In genomic region chr5:73419045-73419695, GRCm38 (mm10) we compare ENCODE assay signal across 20 mouse cellular contexts. TPM values are rescaled to one million over a fixed set of nuclear protein-coding genes. Genes with fewer than 3 reads are reported as not detected.
DNase-seq lines count a peak whose midpoint lies in the region; ATAC-seq lines count a peak whose summit lies in the region.
"Had no signal": no experiment of that assay in that cellular context is flagged by ENCODE, and none has a peak within 500 bp of the region (broad histone marks: within the 10 kb centered on the region; RNA-seq: fewer than 3 reads in every experiment).

No protein-coding gene starts in this region.

- H3K36me3 ChIP-seq in limb, embryonic 13.5 days: no peaks in the 10 kb centered on the region
- H3K36me3 ChIP-seq in limb, embryonic 10.5 days: no peaks in the 10 kb centered on the region
- H3K36me3 ChIP-seq: embryonic facial prominence, embryonic 13.5 days; forebrain, embryonic 10.5 days; limb, embryonic 15.5 days had no signal

- no peaks in the 10 kb centered on the region; the same call in 1 of the 2 replicates for H3K9me3 ChIP-seq in limb, embryonic 13.5 days
- no peaks in the 10 kb centered on the region for H3K9me3 ChIP-seq in limb, embryonic 10.5 days (replicated peaks)
- H3K9me3 ChIP-seq: embryonic facial prominence, embryonic 13.5 days; forebrain, embryonic 10.5 days; limb, embryonic 15.5 days had no signal

- 0 out of 2 replicates have a peak, but pooled peaks have one; percentile 24 for ATAC-seq in limb, embryonic 13.5 days (ENCODE audit: low FRiP score, low read depth)
- ATAC-seq: hindbrain, embryonic 16.5 days had no signal

- 51% methylated on average over 11 of the region's 11 CpGs for WGBS in limb, embryonic 13.5 days
- 66% methylated on average over 11 of the region's 11 CpGs for WGBS in limb, embryonic 10.5 days
- WGBS in large intestine, adult 2 months: 16% methylated on average over 11 of the region's 11 CpGs

- 0 out of 2 replicates have a peak overlapping the region, but pooled peaks have one; percentile 16 for H3K4me2 ChIP-seq in limb, embryonic 13.5 days (replicated peaks)
- H3K4me2 ChIP-seq: embryonic facial prominence, embryonic 13.5 days; limb, embryonic 15.5 days; midbrain, embryonic 11.5 days had no signal

- H3K27me3 ChIP-seq in limb, embryonic 13.5 days: no peaks in the 10 kb centered on the region
- no peaks in the 10 kb centered on the region for H3K27me3 ChIP-seq in limb, embryonic 10.5 days (ENCODE audit: low read depth, poor library complexity, severe bottlenecking)
- H3K27me3 ChIP-seq: embryonic facial prominence, embryonic 13.5 days; limb, embryonic 15.5 days had no signal

- H3K4me3 ChIP-seq in limb, embryonic 13.5 days: no peak overlapping the region
- H3K4me3 ChIP-seq in limb, embryonic 10.5 days: no peak overlapping the region
- H3K4me3 ChIP-seq: embryonic facial prominence, embryonic 13.5 days; forebrain, embryonic 10.5 days; limb, embryonic 15.5 days had no signal

- DNase-seq in limb, embryonic 10.5 days (ENCODE audit: low spot score): no peak
- peak; percentile 90 for DNase-seq in R1 (ENCODE audit: low read depth, low spot score)
- DNase-seq in kidney, adult 9 months: peak; percentile 18
- DNase-seq in large intestine, adult 2 months (ENCODE audit: low read depth, low spot score): peak; percentile 90
- no peak for DNase-seq in adrenal gland, adult (ENCODE audit: inconsistent age in 2 of 2, low spot score in 1 of 2)
- DNase-seq in T-cell, adult 2 months (ENCODE audit: low spot score): no peak
- DNase-seq in layer of hippocampus, adult 18-20 months (ENCODE audit: low spot score in 2 of 2): no peak
- DNase-seq: cerebellum, adult 2 months; gastrocnemius, postnatal 25 days; lung, adult 18-20 months; lung, postnatal 36 days; right cerebral cortex, adult 18-20 months had no signal

- H3K9ac ChIP-seq in limb, embryonic 13.5 days: no peak overlapping the region
- H3K9ac ChIP-seq: embryonic facial prominence, embryonic 13.5 days; limb, embryonic 15.5 days had no signal

- no peak overlapping the region for H3K27ac ChIP-seq in limb, embryonic 13.5 days
- no peak overlapping the region for H3K27ac ChIP-seq in limb, embryonic 10.5 days
- H3K27ac ChIP-seq: embryonic facial prominence, embryonic 13.5 days; forebrain, embryonic 10.5 days; limb, embryonic 15.5 days had no signal

- H3K4me1 ChIP-seq in limb, embryonic 13.5 days: no peaks in the 10 kb centered on the region
- H3K4me1 ChIP-seq in limb, embryonic 10.5 days: no peaks in the 10 kb centered on the region
- H3K4me1 ChIP-seq: limb, embryonic 15.5 days had no signal

RNA-seq across cellular contexts. Expression of gene Cwh43, which starts 13.3 kb away (rescaled TPM):
- not detected in 2 replicates for polyA plus RNA-seq in limb, embryonic 13.5 days (2015; fragmentation: Nextera tagmentation; extraction: Ambion mirVana)
- polyA plus RNA-seq in limb, embryonic 10.5 days (2016; fragmentation: Nextera tagmentation; extraction: Ambion mirVana): not detected in 2 replicates
- 0.32 and 0.36 TPM in 2 replicates for polyA plus RNA-seq in large intestine, adult 2 months (2012; rRNA removed)
- under 1 TPM; 0.68 to 0.89 TPM for total RNA-seq in layer of hippocampus, adult 18-20 months (2021)
- total RNA-seq: adrenal gland, adult 18-20 months; gastrocnemius, postnatal 25 days had no signal
- polyA plus RNA-seq: forebrain, embryonic 10.5 days; midbrain, embryonic 11.5 days; spleen, adult 2 months had no signal

Comparison
In these comparisons a context has a peak if more than half of its experiments do, and no peak if none do; other contexts are left out.
1. DNase-seq: peak in R1 (single experiment), kidney, adult 9 months (single experiment) and large intestine, adult 2 months (single experiment); none in limb, embryonic 10.5 days (single experiment), adrenal gland, adult (0 of 2), T-cell, adult 2 months (single experiment) and layer of hippocampus, adult 18-20 months (0 of 2).